Mouse (Mus musculus) macrophage (primary cell): ENCODE measurements at regions not wholly inside any gene's neighbourhood (a gene's known extent, or its start where the extent isn't known, plus 50 kb on each side); places are given as distances from the start of the nearest gene placed in this dataset.

Source experiments
- H3K27ac ChIP-seq: fragments of 350-480 bp; formaldehyde crosslinking; 2 replicates; pipeline ENCODE4 v1.9.0; 2021
- H3K36me3 ChIP-seq: fragments of 350-480 bp; formaldehyde crosslinking; 2 replicates; pipeline ENCODE4 v1.9.0; 2021; ENCODE audit errors: inconsistent target
- H3K4me3 ChIP-seq: fragments of 350-480 bp; formaldehyde crosslinking; 2 replicates; pipeline ENCODE4 v1.9.0; 2021; ENCODE audit errors: inconsistent target
- H3K79me2 ChIP-seq: fragments of 350-480 bp; formaldehyde crosslinking; 2 replicates; pipeline ENCODE4 v1.9.0; 2021; ENCODE audit errors: inconsistent target
- WGBS: methylation state at CpG from one replicate; pipeline ENCODE4 v1.1.7; 2026; ENCODE audit warnings: inconsistent platforms; ENCODE audit not compliant: missing documents; 5-methylcytosine and 5-hydroxymethylcytosine counted together

GRCm38 (mm10) chr13:60002098-60002497 is 175.1 kb downstream of the Gas1 start:
- Histone ChIP-seq H3K4me3 (no peak overlapping the region), H3K36me3 (no peaks in the 10 kb centered on the region), H3K27ac (no peak overlapping the region), H3K79me2 (no peaks in the 10 kb centered on the region)
- WGBS, result 91% methylated on average over 8 of the region's 8 CpGs

GRCm38 (mm10) chr13:60001637-60002036 is 175.5 kb downstream of the Gas1 start:
- WGBS, result 72% methylated on average over 4 of the region's 4 CpGs
- no peak overlapping the region for H3K4me3 ChIP-seq
- no peak overlapping the region for H3K27ac ChIP-seq
- H3K79me2 ChIP-seq, result no peaks in the 10 kb centered on the region
- no peaks in the 10 kb centered on the region for H3K36me3 ChIP-seq

GRCm38 (mm10) chr13:60000618-60001347 is 176.4 kb downstream of the Gas1 start:
- 68% methylated on average over 7 of the region's 8 CpGs for WGBS
- H3K79me2 ChIP-seq, result no peaks in the 10 kb centered on the region

GRCm38 (mm10) chr13:59997431-59997830 is 174.5 kb upstream of the Tut7 start:
- WGBS, result 94% methylated on average over 3 of the region's 3 CpGs
- Histone ChIP-seq H3K79me2 (no peaks in the 10 kb centered on the region), H3K36me3 (no peaks in the 10 kb centered on the region), H3K27ac (no peak overlapping the region), H3K4me3 (no peak overlapping the region)

More at GRCm38 (mm10) chr13:60000618-60001347, 176.4 kb downstream of the Gas1 start:
- no peak overlapping the region for H3K4me3 ChIP-seq
- no peak overlapping the region for H3K27ac ChIP-seq
- no peaks in the 10 kb centered on the region for H3K36me3 ChIP-seq

GRCm38 (mm10) chr13:59996146-59996814 is 173.3 kb upstream of the Tut7 start:
- 88% methylated on average over 13 of the region's 13 CpGs for WGBS
- no peaks in the 10 kb centered on the region for H3K79me2 ChIP-seq
- H3K4me3 ChIP-seq, result no peak overlapping the region
- H3K36me3 ChIP-seq, result no peaks in the 10 kb centered on the region
- no peak overlapping the region for H3K27ac ChIP-seq

GRCm38 (mm10) chr13:59992780-59993501 is 170.0 kb upstream of the Tut7 start:
- no peak overlapping the region for H3K27ac ChIP-seq
- H3K79me2 ChIP-seq, result no peaks in the 10 kb centered on the region
- H3K4me3 ChIP-seq, result no peak overlapping the region
- no peaks in the 10 kb centered on the region for H3K36me3 ChIP-seq
- 83% methylated on average over 11 of the region's 11 CpGs for WGBS

GRCm38 (mm10) chr13:59992346-59992745 is 169.4 kb upstream of the Tut7 start:
- no peak overlapping the region for H3K4me3 ChIP-seq
- H3K79me2 ChIP-seq, result no peaks in the 10 kb centered on the region
- no peak overlapping the region for H3K27ac ChIP-seq
- no peaks in the 10 kb centered on the region for H3K36me3 ChIP-seq

GRCm38 (mm10) chr13:59990402-59991280 is 167.7 kb upstream of the Tut7 start:
- Histone ChIP-seq H3K4me3 (no peak overlapping the region), H3K79me2 (no peaks in the 10 kb centered on the region), H3K36me3 (no peaks in the 10 kb centered on the region), H3K27ac (no peak overlapping the region)
- WGBS, result 83% methylated on average over 10 of the region's 10 CpGs

- Histone ChIP-seq H3K27ac (no peak overlapping the region), H3K79me2 (no peaks in the 10 kb centered on the region), H3K4me3 (no peak overlapping the region), H3K36me3 (no peaks in the 10 kb centered on the region)
- 91% methylated on average over 7 of the region's 7 CpGs for WGBS
Measured at GRCm38 (mm10) chr13:59988393-59988965, 165.5 kb upstream of the Tut7 start.

- no peak overlapping the region for H3K27ac ChIP-seq
- WGBS, result 84% methylated on average over 5 of the region's 5 CpGs
Measured at GRCm38 (mm10) chr13:59976425-59976824, 153.5 kb upstream of the Tut7 start.

GRCm38 (mm10) chr13:59972093-59972427 is 149.1 kb upstream of the Tut7 start:
- no peaks in the 10 kb centered on the region for H3K36me3 ChIP-seq
- no peak overlapping the region for H3K27ac ChIP-seq
- WGBS, result 74% methylated on average over 9 of the region's 9 CpGs
- no peaks in the 10 kb centered on the region for H3K79me2 ChIP-seq
- H3K4me3 ChIP-seq, result no peak overlapping the region

More at GRCm38 (mm10) chr13:59976425-59976824, 153.5 kb upstream of the Tut7 start:
- no peak overlapping the region for H3K4me3 ChIP-seq
- no peaks in the 10 kb centered on the region for H3K79me2 ChIP-seq
- no peaks in the 10 kb centered on the region for H3K36me3 ChIP-seq

- 14% methylated on average over 24 of the region's 25 CpGs for WGBS
- no peak overlapping the region for H3K4me3 ChIP-seq
- H3K27ac ChIP-seq, result no peak overlapping the region
- H3K79me2 ChIP-seq, result no peaks in the 10 kb centered on the region
- no peaks in the 10 kb centered on the region for H3K36me3 ChIP-seq
Measured at GRCm38 (mm10) chr13:59971231-59972092, 148.5 kb upstream of the Tut7 start.

GRCm38 (mm10) chr13:59970430-59970829 is 147.5 kb upstream of the Tut7 start:
- H3K36me3 ChIP-seq, result no peaks in the 10 kb centered on the region
- no peak overlapping the region for H3K4me3 ChIP-seq
- no peaks in the 10 kb centered on the region for H3K79me2 ChIP-seq
- no peak overlapping the region for H3K27ac ChIP-seq
- WGBS, result 71% methylated on average over 6 of the region's 6 CpGs
